11 mouse cellular contexts compared by ENCODE assay signal in genomic region chr13:37513206-37513904, GRCm38 (mm10).
DNase-seq lines count a peak whose midpoint lies in the region; ATAC-seq lines count a peak whose summit lies in the region.
"Had no signal": no experiment of that assay in that cellular context is flagged by ENCODE, and none has a peak within 500 bp of the region (broad histone marks: within the 10 kb centered on the region; RNA-seq: fewer than 3 reads in every experiment).

No protein-coding gene starts in this region.

- ATAC-seq in kidney, embryonic 15.5 days (replicated peaks; ENCODE audit: low FRiP score), result no peak
- ATAC-seq in embryonic facial prominence, embryonic 13.5 days (ENCODE audit: insufficient number of reproducible peaks, insufficient read depth, low FRiP score, low TSS enrichment, low read depth), result no peak
- no peak for ATAC-seq in hindbrain, embryonic 16.5 days
- ATAC-seq in midbrain, embryonic 16.5 days, result no peak

- H3K9ac ChIP-seq in kidney, embryonic 15.5 days, result no peak overlapping the region
- H3K9ac ChIP-seq in embryonic facial prominence, embryonic 13.5 days, result 0 out of 2 replicates have a peak overlapping the region, but pooled peaks have one; percentile 17
- no peak overlapping the region for H3K9ac ChIP-seq in hindbrain, embryonic 16.5 days (ENCODE audit: low read depth, low read length)
- peak overlapping the region; percentile 52 for H3K9ac ChIP-seq in midbrain, embryonic 16.5 days (ENCODE audit: low read depth, low read length)
- H3K9ac ChIP-seq: liver, embryonic 15.5 days had no signal

- H3K27me3 ChIP-seq in kidney, embryonic 15.5 days, result no peaks in the 10 kb centered on the region
- H3K27me3 ChIP-seq in embryonic facial prominence, embryonic 13.5 days, result no peaks in the 10 kb centered on the region
- H3K27me3 ChIP-seq in hindbrain, embryonic 16.5 days (replicated peaks; ENCODE audit: control insufficient read depth, insufficient read depth, low read length), result no peaks in the 10 kb centered on the region
- 0 out of 2 replicates have a peak, but pooled peaks cover 2% of the 10 kb centered on the region for H3K27me3 ChIP-seq in midbrain, embryonic 16.5 days (ENCODE audit: control insufficient read depth, insufficient read depth, low read depth, low read length)
- H3K27me3 ChIP-seq: liver, embryonic 15.5 days had no signal

- no peaks in the 10 kb centered on the region for H3K36me3 ChIP-seq in kidney, embryonic 15.5 days
- no peaks in the 10 kb centered on the region for H3K36me3 ChIP-seq in embryonic facial prominence, embryonic 13.5 days
- H3K36me3 ChIP-seq in hindbrain, embryonic 16.5 days (ENCODE audit: control insufficient read depth, insufficient read depth, low read length), result no peaks in the 10 kb centered on the region
- no peaks in the 10 kb centered on the region for H3K36me3 ChIP-seq in midbrain, embryonic 16.5 days (ENCODE audit: control insufficient read depth, insufficient read depth, low read length)
- H3K36me3 ChIP-seq: G1E; liver, embryonic 15.5 days had no signal

- no peaks in the 10 kb centered on the region for H3K9me3 ChIP-seq in kidney, embryonic 15.5 days (replicated peaks)
- H3K9me3 ChIP-seq in embryonic facial prominence, embryonic 13.5 days, result no peaks in the 10 kb centered on the region
- H3K9me3 ChIP-seq in hindbrain, embryonic 16.5 days (ENCODE audit: control insufficient read depth, low read length), result no peaks in the 10 kb centered on the region
- H3K9me3 ChIP-seq in midbrain, embryonic 16.5 days (replicated peaks; ENCODE audit: control insufficient read depth, low read length, poor library complexity, severe bottlenecking), result no peaks in the 10 kb centered on the region
- H3K9me3 ChIP-seq: G1E; liver, embryonic 15.5 days had no signal

- H3K4me2 ChIP-seq in kidney, embryonic 15.5 days, result 0 out of 2 replicates have a peak overlapping the region, but pooled peaks have one; percentile 52
- peak overlapping the region; percentile 49; the same call in 1 of the 2 replicates for H3K4me2 ChIP-seq in embryonic facial prominence, embryonic 13.5 days
- peak overlapping the region; percentile 47 for H3K4me2 ChIP-seq in hindbrain, embryonic 16.5 days (ENCODE audit: low read length)
- H3K4me2 ChIP-seq in midbrain, embryonic 16.5 days (ENCODE audit: low read length), result peak overlapping the region; percentile 50

- WGBS in kidney, embryonic 15.5 days, result 42% methylated on average over 2 of the region's 2 CpGs
- 28% methylated on average over 2 of the region's 2 CpGs for WGBS in embryonic facial prominence, embryonic 13.5 days
- 27% methylated on average over 2 of the region's 2 CpGs for WGBS in hindbrain, embryonic 16.5 days
- 28% methylated on average over 2 of the region's 2 CpGs for WGBS in midbrain, embryonic 16.5 days

- H3K4me1 ChIP-seq in kidney, embryonic 15.5 days, result peaks cover 57% of the 10 kb centered on the region
- peaks cover 32% of the 10 kb centered on the region for H3K4me1 ChIP-seq in embryonic facial prominence, embryonic 13.5 days
- H3K4me1 ChIP-seq in hindbrain, embryonic 16.5 days (ENCODE audit: control insufficient read depth, insufficient read depth, low read depth, low read length), result peaks cover 10% of the 10 kb centered on the region
- H3K4me1 ChIP-seq in midbrain, embryonic 16.5 days (ENCODE audit: control insufficient read depth, insufficient read depth, low read length), result peaks cover 25% of the 10 kb centered on the region

- peak overlapping the region; percentile 87 for H3K27ac ChIP-seq in kidney, embryonic 15.5 days
- peak overlapping the region; percentile 82 for H3K27ac ChIP-seq in embryonic facial prominence, embryonic 13.5 days
- H3K27ac ChIP-seq in hindbrain, embryonic 16.5 days (ENCODE audit: low read depth, low read length), result peak overlapping the region; percentile 72
- H3K27ac ChIP-seq in midbrain, embryonic 16.5 days (ENCODE audit: low read length), result peak overlapping the region; percentile 87

- no peak for DNase-seq in kidney, adult 18-20 months
- no peak for DNase-seq in frontal cortex, postnatal 14 days (ENCODE audit: low spot score in 2 of 2)
- DNase-seq in thymus, postnatal 25 days, result no peak
- DNase-seq in spleen, postnatal 36 days (ENCODE audit: low spot score in 2 of 2), result no peak
- DNase-seq: spleen, adult 18-20 months had no signal

- no peak overlapping the region for H3K4me3 ChIP-seq in kidney, embryonic 15.5 days (replicated peaks)
- H3K4me3 ChIP-seq in embryonic facial prominence, embryonic 13.5 days, result no peak overlapping the region
- H3K4me3 ChIP-seq in hindbrain, embryonic 16.5 days (ENCODE audit: low read length), result no peak overlapping the region
- H3K4me3 ChIP-seq in midbrain, embryonic 16.5 days (ENCODE audit: low read depth, low read length), result no peak overlapping the region
- H3K4me3 ChIP-seq: liver, embryonic 15.5 days had no signal

Comparison
In these comparisons a context has a peak if more than half of its experiments do, and no peak if none do; other contexts are left out.
1. H3K9ac ChIP-seq: peak in embryonic facial prominence, embryonic 13.5 days (single experiment) and midbrain, embryonic 16.5 days (single experiment); none in kidney, embryonic 15.5 days (single experiment) and hindbrain, embryonic 16.5 days (single experiment).
2. Peak in every context shown above with its lines, with median percentiles within 50 percentile points of each other: H3K27ac ChIP-seq and H3K4me2 ChIP-seq.